Mouse (Mus musculus): ENCODE results near the gene Fam184b.
"Not testable (repeated sequence)": the region's sequence is repeated elsewhere in the genome, so short reads cannot be mapped to it uniquely, and the experiment has no call there.

Fam184b gene

GRCm38 (mm10) chr5:45638806-45639714, at the start of gene Fam184b:
Gene Fam184b (minus strand): TSS chr5:45639614.
- DNase-seq, result peak; percentile 18 to 31

- no peak for DNase-seq
Observed at GRCm38 (mm10) chr5:45689152-45689551, 49.7 kb upstream of the Fam184b start.

GRCm38 (mm10) chr5:45686223-45686622, 46.8 kb upstream of the Fam184b start:
- no peak for DNase-seq

GRCm38 (mm10) chr5:45685243-45685642, 45.8 kb upstream of the Fam184b start:
- no peak for DNase-seq

GRCm38 (mm10) chr5:45683388-45683787, 44.0 kb upstream of the Fam184b start:
- no peak for DNase-seq

GRCm38 (mm10) chr5:45679955-45680354, 40.5 kb upstream of the Fam184b start:
- DNase-seq, result no peak

GRCm38 (mm10) chr5:45677639-45678038, 38.2 kb upstream of the Fam184b start:
- no peak for DNase-seq

GRCm38 (mm10) chr5:45675032-45675431, 35.6 kb upstream of the Fam184b start:
- DNase-seq, result no peak

GRCm38 (mm10) chr5:45670894-45671494, 31.6 kb upstream of the Fam184b start:
- no peak for DNase-seq

- DNase-seq, result no peak
Observed at GRCm38 (mm10) chr5:45670280-45670670, 30.9 kb upstream of the Fam184b start.

- DNase-seq, result peak; percentile 97 to 99
Observed at GRCm38 (mm10) chr5:45669598-45670279, 30.3 kb upstream of the Fam184b start, which contains the start of gene Ncapg. Gene Ncapg (plus strand): TSS chr5:45669919.

GRCm38 (mm10) chr5:45669234-45669597, 29.8 kb upstream of the Fam184b start:
- DNase-seq, result no peak

- no peak for DNase-seq
Observed at GRCm38 (mm10) chr5:45668831-45669230, 29.4 kb upstream of the Fam184b start.

GRCm38 (mm10) chr5:45668324-45668723, 28.9 kb upstream of the Fam184b start:
- no peak for DNase-seq

GRCm38 (mm10) chr5:45658406-45658805, 19.0 kb upstream of the Fam184b start:
- not testable (repeated sequence) for DNase-seq

- DNase-seq, result no peak
Observed at GRCm38 (mm10) chr5:45651026-45651703, 11.8 kb upstream of the Fam184b start.

- DNase-seq, result no peak
Observed at GRCm38 (mm10) chr5:45639715-45640092, 290 bp upstream of the Fam184b start.

- DNase-seq, result no peak
Observed at GRCm38 (mm10) chr5:45638378-45638777, 1.0 kb downstream of the Fam184b start.

- DNase-seq, result no peak
Observed at GRCm38 (mm10) chr5:45629470-45629869, 9.9 kb downstream of the Fam184b start.

- no peak for DNase-seq
Observed at GRCm38 (mm10) chr5:45627771-45628170, 11.6 kb downstream of the Fam184b start.

GRCm38 (mm10) chr5:45621511-45621910, 17.9 kb downstream of the Fam184b start:
- DNase-seq, result no peak

GRCm38 (mm10) chr5:45599056-45599455, 40.4 kb downstream of the Fam184b start:
- DNase-seq, result no peak
